Mouse (Mus musculus) bone marrow macrophage, adult 2 months (primary cell): ENCODE results near the gene Wbp11.
A peak's percentile ranks its signal among the peaks of the same experiment; 100 is the strongest.

ENCODE experiments used
- CTCF ChIP-seq: IDR thresholded peaks from 2 replicates; pipeline ENCODE4 v1.5.1; 2012; ENCODE audit warnings: low read depth, mild to moderate bottlenecking, low read length, moderate library complexity
- POLR2A ChIP-seq: IDR thresholded peaks from 2 replicates; pipeline ENCODE4 v1.6.1; 2012; ENCODE audit warnings: mild to moderate bottlenecking, low read depth, low read length, borderline replicate concordance

DNA sequence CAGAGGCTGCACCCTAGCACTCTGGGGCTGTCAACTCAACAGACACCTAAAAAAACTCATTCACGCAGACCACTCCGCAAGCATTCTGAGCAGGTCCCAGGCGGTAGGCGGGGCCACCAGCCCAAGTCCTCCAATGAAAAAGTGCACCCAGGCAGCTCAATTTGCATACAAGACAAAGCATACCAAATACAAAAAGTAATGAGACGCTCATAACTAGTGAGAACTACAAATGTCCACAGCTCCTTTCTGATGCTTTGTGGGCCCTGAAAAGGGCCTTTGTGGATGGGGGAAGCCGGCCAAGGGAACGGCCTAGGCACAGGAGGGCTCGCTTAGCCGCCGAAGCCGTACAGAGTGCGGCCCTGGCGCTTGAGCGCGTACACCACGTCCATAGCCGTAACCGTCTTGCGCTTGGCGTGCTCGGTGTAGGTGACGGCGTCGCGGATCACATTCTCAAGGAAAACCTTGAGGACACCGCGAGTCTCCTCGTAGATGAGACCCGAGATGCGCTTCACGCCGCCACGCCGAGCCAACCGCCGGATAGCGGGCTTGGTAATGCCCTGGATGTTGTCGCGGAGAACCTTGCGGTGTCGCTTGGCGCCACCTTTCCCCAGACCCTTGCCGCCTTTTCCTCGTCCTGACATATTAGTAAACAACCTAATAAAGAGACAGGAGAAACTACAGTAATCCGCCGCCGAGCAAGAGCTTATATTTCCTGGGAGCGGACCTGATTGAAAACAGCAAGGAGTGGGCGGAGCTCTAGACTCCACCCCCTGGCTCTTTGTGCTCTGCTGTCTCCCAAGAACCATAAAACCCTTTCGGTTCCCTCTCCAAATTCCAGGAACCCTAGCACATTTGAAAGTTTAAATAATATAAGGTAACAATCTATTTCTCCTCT is 24.0 kb downstream of the Wbp11 start, which contains the start of gene Hist4h4:
- TF ChIP-seq CTCF (no peak), POLR2A (peak; percentile 92)
